Mouse (Mus musculus): ENCODE measurements around the gene Nup107.
A peak's percentile ranks its signal among the peaks of the same experiment; 100 is the strongest.

Gene Nup107

DNA sequence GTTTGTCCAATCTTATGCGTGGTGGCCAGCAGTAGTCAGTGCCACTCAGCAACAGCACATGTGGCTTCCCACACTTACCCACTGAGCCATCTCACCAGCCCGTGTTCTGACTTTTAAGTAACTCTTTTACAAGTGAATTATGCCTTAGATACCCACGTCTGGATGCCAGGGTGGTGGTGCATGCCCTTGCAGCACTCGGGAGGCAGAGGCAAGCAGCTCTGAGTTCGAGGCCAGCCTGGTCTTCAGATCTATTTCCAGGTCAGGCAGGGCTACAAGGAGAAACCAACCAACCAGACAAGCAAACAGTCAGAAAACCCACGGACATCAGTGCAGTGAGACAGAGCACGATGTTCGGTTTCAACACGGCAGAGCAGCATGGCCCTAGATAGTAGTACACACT lies 9.4 kb upstream of the Nup107 start:
- DNase-seq (ENCODE audit: low spot score in 2 of 2): peak in 1 of 2 experiments; percentile 12

DNA sequence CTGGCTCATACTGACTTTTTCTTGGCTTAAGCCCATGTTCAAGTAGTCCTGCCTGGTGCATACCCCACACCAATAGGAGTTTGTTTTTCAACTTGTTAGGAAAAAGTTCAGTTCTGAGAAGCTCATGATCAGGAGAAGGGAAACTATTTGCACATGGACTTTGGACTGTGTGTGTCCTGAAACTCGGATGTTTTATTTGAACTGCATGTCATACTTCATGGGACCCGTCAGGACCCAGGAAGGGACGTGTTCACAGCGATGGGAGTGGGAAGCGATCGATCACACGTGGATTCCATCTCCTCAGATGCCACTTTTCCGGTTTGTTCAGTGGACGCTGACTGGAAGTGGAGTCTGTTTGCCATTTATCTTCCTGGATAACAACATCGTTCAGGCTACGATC lies 7.3 kb upstream of the Nup107 start:
- peak in 1 of 2 experiments; percentile 50 for DNase-seq (ENCODE audit: low spot score in 2 of 2)

DNA sequence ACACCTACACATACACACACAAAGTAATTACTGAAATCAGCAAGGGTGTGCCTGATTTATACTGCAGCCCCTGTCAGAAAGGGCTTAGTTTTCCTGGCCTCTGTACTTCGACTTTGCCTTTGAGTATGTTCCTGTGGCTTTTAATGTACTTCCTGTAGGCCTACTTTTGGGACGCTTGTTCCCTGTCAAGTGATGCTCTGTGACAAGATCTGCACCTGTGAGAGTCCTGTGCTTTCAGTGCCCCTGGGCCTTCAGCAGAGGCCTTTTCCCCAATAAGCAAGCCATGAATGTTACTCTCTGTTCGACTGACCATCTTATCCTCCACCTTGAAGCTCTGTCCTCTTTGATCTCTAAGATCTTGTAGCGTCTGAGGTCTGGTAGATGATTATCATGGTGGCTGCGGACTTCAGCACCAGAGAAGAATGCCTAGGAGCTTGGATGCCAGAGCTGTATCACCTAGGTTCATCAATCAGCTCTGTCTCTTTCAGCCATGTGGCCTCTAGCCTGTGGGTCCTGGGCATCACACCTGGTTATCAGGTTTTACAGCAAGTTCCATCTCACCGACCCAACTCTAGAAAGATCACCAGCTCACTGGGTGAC lies 6.0 kb upstream of the Nup107 start:
- peak in 1 of 2 experiments; percentile 22 for DNase-seq (ENCODE audit: low spot score in 2 of 2)

DNA sequence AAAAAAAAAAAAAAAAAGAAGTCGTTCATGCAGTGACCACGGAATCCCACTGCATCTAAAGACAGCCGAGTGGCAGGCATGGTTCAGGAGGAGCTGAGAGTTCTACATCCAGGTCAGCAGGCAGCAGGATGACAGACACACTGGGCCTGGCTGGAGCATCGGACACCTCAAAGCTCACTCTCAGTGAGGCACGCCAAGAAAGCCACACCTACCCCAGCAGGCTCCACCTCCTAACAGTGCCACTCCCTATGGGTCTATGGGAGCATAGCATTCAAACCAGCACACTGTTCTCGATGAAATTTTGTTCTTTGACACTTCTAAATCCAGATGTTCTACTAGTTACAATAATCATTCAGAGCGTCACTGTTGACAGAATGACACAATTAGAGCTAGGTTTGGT lies 5.2 kb upstream of the Nup107 start:
- DNase-seq (ENCODE audit: low spot score in 2 of 2): peak in 1 of 2 experiments; percentile 48

DNA sequence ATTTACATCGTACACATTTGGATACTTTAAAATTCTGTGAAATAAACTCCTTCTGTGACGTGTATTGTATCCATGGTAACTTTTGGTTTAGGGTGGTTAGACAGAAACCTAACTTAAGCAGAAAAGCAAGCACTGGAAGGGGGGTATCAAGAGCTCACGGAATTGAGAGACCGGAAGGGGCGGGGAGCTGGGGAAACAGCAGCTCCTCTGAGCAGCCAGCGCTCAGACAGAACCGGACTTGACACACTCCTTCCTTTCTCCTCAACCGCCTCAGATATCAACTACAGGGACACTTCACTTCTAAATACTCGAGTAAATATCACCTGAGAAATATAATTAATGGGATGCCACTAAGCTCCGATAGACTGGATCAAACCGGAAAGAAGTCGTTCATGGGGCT lies 4.6 kb upstream of the Nup107 start:
- DNase-seq (ENCODE audit: low spot score in 2 of 2): peak in 1 of 2 experiments; percentile 30

DNA sequence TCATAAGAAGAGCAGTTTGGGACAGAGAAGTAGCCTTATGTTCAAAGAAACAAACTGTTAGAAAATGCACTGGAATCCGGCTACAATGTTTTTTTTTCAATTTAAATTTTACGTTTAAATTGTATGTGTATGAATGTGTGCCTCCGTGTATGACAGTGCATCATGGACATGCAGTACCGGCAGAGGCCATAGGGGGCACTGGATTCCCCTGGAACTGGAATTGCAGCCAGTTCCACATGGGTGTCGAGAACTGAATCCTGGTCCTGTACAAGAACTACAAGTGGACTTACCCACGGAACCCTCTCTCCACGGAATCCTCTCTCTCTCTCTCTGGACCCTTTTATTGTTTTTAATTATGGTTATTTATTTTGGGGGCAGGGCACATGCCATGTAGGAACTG lies 3.7 kb upstream of the Nup107 start:
- DNase-seq (ENCODE audit: low spot score in 2 of 2): peak in 1 of 2 experiments; percentile 58

DNA sequence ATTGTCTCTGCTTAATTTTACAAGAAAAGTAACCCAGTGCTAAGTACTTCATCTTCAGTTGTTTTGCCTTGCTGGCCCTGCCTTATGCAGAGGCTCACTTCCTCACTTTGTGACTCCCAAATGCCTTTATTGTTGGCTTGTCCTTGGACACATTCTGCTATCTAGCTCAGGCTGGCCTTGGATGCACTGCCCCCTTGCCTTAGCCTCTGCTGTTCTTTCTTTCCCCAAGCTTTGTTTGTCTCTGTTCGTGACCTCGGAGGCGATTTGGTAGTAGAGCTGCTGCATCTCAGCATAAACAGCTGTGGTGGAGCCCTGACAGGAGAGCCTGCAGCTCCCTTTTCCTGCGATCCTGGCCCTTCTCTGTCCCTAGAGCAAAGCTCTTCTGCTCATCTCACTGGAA lies 2.7 kb upstream of the Nup107 start:
- DNase-seq (ENCODE audit: low spot score in 2 of 2): peak in 1 of 2 experiments; percentile 20

DNA sequence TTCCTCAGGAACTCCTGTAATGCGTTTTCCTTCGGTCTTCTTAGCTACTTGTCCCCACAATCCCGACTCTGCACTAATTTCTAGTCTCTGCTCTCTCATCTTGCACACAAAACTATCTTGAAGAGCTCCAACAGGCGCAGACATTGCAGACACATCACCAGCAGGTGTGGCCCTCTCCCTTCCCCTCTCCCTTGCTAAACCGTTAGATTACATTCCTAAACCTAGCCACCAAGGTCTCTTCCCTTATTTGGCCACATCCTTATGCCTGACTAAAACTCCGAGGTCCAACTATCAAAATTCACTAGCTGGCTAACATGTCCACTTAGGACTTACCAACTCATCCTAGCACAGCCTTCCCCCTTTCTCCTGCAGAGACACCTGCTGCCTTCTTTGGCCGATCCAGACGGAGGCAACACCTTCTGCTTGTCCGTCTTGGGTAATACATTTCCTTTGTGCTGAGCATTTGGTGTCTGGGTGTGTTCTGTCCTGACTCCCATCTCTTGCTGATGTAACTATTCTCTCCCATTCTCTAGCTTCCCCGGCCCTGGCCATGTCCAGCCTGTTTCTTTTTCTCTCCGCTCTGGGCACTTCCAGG lies 1.0 kb upstream of the Nup107 start:
- peak in 1 of 2 experiments; percentile 35 for DNase-seq (ENCODE audit: low spot score in 2 of 2)

DNA sequence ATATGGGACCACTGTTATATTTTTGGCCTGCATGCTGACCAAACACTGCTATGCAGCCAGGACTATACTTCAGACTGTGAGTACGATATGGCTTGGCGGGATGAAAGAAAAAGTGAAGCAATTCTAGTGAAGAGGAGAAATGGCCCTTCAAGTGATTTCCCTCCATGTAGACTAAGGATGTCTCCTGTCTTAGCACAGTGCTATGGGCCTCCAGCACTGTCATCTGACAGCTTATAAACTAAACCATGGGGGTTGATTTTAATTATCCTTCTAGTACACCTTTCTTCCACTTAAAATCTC lies 1.4 kb downstream of the Nup107 start:
- DNase-seq (ENCODE audit: low spot score in 2 of 2): no peak

DNA sequence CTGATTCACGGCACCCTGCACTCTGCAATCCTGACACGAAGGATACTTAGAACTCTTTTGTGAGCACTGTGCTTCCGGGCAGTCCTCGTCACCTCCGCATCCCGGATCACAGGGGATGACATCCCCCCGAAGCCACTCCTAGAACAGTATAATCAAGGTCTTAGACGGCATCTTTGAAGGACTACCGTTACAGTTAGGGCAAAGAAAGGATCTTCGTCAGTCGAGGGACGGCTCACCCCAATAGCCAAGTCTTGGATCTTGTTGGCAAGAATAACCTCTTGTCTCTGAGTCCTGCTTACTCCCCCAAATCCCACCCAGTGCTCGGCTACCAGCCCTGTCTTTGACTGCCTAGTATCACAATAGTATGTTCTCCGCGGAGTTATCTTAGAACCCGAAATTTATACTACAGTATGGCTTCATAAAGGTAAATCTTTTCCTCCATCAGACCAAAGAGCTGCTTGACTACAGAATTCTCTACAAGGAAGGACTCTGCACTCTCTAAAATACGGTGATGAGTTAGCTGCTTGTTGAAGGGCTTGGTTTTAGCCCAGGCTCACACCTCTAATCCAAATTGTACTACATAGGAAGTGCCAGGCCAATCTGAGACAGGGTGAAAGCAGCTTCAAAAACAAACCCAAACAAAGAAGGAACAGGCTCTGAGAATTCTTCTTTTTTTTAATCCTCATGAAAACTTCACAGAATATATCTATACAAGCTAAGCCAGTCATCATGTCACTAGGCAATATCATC lies 1.9 kb downstream of the Nup107 start:
- no peak for DNase-seq (ENCODE audit: low spot score in 2 of 2)

DNA sequence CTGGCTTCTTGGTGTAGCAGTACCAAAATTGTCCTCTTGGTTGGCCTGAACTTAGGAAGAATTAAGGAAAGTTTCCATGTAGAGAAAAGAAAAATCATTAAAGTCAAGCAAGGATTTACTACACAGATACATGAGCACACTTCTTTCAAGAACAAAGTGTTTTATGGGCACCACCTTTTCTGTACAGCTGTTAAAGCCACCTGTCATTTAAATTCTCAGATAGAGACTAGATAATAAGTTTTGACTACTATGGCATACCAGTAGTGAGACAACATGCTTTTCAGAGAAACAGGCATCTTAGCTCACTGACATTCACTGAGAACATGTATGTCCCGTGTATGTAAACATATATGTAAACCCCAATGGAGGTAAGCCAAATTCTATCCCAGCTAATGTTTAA lies 2.5 kb downstream of the Nup107 start:
- DNase-seq (ENCODE audit: low spot score in 2 of 2): no peak

DNA sequence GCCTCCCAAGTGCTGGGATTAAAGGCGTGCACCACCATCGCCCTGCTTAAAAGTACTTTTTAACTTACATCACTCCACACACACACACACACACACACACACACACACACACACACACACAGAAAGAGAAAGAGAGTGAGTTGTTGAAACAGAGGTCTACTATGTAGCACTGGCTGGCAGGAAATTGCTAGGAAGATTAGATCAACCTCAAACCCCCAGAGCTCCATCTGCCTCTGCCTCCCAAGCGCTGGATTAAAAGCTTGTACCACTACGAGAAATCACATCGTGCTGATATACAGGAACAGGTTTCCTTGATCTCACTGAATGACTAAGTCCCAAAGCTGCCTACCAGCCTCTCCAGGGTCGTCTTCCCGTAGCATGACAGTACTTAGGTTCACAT lies 7.9 kb downstream of the Nup107 start:
- DNase-seq (ENCODE audit: low spot score in 2 of 2): no peak

DNA sequence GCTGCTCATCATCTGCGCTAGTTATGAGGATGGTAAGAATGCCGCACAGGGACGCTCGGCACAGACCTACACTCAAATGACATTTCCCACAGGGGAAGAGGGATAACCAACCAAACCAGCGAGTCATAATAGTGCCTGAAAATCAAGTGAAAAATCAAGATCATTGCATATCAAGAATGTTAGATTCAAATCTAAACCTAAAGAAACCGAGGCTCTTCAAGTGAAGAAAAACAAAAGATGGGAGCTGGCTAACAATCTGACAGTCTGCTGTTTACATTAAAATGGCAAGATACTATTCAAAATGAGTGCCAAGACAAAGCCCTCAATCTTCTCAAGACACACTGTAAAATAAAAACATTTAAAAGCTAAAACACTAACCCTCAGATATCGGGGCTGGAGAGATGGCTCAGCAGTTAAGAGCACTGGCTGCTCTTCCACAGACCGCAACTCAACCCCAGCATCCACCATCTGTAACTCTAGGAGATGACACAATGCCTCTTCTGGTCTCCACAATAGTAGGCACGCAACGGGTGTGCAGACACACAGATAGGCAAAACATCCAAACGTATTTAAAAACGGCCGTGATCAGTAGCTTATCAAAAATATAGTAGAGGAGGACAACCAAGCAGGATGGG lies 8.6 kb downstream of the Nup107 start:
- DNase-seq (ENCODE audit: low spot score in 2 of 2): no peak

DNA sequence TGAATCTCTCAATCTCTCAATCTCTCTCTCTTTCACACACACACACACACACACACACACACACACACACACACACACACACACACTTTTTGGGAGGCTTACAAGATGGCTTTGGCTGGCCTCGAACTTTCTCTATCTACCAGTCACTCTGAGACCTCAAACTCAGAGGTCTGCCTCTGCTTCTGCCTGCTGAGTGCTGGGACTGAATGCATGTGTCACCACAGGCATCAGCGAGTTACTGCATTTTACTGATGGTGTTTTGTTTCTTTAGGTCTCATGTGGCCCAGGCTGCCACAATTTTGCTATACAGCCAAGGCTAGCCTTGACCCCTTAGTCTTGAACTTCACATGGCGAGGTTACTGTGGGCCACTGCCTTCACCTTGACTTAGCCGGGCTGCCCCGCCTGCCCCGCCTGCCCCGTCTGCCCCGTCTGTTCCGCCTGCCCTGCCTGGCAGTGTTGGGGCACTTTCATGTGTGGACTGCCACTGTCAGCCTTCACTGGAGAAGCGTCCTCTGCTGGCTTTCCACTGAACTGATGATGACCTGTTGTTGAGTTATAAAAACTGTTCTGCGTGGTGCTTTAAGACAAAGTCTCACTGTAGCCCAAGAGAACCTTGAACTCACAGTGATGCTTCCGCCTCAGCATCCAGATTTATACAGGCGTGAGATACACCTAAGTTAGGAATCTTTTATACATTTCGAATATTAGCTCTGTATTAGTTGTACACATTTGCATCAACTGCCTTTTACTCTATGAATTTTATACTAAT lies 9.8 kb downstream of the Nup107 start:
- no peak for DNase-seq (ENCODE audit: low spot score in 2 of 2)

DNA sequence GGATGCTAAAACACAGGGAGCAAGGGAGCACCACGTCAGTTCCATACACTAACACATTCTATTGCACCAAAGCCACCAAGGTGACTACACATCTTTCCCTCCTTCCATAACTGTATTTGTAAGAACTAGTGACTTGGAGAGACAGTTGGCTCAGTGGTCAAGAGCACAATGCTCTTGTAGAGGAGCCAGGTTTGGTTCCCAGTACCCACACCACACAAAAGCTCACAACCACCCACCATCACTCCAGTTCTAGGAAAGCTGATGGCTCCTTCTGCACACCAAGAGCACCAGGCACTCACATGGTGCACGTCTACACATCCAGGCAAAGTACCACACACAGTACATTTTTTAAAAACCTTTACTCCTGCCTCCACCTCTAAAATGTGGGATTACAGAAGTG lies 10.4 kb downstream of the Nup107 start:
- no peak for DNase-seq (ENCODE audit: low spot score in 2 of 2)

DNA sequence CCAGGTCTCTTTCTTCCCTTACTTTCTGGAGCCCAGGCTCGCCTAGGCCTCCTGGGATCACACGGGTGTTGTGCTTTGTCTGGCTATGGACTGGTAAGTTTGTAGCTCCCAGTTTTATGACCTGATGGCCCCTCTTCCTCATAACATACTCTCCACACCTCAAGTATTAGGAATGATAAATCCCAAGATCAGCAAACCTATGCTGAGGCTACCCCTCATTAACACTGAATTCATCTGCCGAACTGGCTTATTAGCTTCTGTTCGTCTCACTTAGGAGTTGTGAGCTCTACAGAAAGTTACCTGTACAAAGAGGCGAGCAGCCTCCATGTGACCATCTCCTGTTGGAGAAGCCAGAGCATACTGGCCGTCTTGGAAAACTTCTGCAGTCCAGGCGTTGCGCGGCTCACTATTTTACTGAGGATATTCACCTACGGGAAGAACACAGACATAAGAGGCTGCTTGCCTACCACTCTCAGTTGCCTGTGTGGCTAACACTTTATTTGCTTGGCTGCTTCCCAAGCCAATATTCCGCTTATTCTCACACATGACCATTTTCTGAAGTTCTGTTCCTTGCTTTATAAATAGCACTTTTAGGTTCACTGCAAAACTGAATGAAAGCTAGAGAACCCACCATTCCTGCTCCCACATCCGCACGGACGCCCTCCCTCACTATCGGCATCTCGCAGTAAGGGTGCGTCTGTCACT lies 11.3 kb downstream of the Nup107 start:
- no peak for DNase-seq (ENCODE audit: low spot score in 2 of 2)

DNA sequence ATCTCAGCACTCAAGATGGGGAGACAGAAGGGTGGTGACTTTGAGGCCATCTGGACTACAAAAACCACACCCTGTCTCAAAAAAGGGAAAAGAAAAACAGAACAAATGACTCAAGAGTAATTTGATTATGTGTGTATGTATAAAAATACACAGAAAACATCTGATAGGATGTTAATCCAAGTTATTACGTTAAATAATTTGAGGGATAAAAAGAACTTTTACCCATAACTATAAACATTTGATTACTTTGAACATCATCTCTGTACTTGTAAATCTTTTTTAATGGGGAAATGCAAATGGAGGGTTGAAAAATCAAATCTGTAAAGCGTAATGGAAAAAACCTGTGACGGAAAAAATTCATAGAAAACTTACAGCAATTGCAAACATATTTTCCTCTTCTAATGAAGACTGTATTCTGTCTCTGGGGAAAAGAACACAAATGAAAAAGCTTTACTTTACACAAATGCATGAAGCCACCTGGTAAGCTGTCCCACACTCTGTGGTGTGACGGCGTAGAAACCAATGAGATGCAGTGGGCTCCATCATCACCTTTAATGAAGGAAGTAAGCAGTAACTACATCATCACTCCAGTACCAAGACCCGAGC lies 12.1 kb downstream of the Nup107 start:
- DNase-seq (ENCODE audit: low spot score in 2 of 2): no peak

DNA sequence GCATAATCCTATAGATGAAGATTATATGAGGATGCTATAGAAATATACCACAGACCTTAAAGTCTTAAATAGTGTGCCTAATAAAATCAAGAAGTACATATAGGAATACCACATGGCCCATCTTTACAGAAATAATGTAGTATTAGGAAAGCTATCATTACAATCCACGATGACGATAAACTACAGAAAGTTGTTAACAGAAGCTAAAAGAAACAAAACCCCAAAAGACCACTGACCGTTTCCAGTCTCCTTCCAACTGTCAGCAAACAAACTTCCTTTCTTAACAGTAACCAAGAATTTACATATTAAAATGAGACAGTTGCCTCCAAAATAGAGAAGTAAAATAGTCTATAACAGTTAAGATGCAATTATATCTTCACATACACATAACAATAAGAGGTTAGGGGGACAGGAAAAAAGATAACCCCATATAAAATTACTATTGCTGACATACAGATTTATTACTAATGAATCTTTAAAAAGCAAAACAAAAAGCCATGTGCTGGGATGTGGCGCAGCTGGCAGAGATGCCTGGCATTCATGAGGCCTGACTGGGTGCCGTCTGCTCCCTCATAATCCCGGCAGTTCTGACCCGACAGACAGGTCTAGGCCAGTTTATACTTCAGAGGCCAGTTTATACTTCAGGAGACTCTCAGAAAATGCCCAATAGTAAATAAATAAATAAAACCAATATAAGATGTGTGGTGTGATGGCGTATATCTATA lies 12.8 kb downstream of the Nup107 start:
- no peak for DNase-seq (ENCODE audit: low spot score in 2 of 2)

DNA sequence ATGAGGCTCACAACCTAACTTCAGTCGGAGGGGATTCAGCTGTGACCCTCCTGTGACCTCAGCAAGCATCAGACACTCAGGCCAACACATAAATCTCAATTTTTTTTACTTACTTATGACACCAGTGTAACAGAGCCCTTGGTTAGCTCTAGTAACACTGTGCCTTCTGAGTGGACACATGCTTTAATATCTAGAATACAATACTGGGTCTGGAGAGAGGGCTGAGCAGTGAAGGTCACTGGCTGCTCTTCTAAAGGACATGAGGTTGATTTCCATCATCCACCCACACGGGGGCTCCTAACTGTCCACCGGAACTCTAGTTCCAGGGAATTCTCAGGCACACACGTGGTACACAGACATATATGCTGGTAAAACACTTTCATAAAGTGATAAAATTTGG lies 13.6 kb downstream of the Nup107 start:
- DNase-seq (ENCODE audit: low spot score in 2 of 2): no peak

DNA sequence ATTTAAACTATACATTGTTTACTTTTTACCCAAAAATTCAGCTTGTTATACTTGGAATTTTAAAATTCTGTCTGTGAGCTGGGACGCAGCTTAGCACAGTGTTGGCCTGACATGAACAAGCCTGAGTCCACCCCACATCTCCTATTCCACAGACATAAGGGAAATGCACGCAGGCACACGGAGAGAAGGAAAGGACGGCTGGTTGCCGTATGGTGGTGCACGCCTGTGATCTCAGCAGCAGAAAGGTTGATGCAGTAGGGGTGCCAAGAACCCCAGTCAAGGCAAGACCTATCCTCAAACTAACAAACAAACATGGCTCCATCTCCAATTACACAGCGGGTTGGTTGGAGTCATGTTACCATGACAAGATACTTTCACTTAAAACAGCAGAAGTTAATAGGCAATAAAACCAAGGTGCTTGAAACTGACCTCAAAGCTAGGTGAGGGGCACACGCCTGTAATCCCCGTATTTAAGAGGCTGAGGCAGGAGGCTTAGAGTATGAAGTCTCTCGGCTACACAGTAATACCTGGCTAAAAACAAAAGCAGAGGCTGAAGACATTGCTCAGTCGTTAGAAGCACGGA lies 14.1 kb downstream of the Nup107 start:
- DNase-seq (ENCODE audit: low spot score in 2 of 2): no peak
